Mouse (Mus musculus) cerebellum, adult 11 months (tissue): ENCODE data around the gene Reep1.
A peak's percentile ranks its signal among the peaks of the same experiment; 100 is the strongest.

Experiments
- DNase-seq: peaks from one replicate; pipeline ENCODE4 v3.0.0; 2022

Gene Reep1

GRCm38 (mm10) chr6:71738611-71739010 is 31.2 kb downstream of the Reep1 start:
- no peak for DNase-seq

DNA sequence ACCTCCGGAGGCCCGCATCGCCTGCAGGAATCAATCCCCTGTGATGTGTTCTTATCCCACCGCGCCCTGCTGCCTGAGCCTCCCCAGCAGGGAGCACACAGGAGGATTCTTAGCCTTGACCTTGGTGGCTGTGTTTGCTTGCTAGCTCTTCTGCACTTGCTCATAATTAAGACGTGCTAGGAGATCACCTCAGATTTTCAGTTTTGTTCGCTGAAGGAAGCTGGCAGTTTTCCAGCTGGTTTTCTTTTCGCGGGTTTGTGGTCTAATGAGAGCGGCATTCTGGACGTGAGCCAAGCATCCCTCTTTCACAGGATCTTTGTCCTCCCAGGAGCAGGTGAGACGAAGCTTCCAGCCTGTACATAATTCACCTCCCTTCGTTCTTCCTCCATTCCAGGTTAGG is 33.6 kb downstream of the Reep1 start:
- DNase-seq = peak; percentile 43

DNA sequence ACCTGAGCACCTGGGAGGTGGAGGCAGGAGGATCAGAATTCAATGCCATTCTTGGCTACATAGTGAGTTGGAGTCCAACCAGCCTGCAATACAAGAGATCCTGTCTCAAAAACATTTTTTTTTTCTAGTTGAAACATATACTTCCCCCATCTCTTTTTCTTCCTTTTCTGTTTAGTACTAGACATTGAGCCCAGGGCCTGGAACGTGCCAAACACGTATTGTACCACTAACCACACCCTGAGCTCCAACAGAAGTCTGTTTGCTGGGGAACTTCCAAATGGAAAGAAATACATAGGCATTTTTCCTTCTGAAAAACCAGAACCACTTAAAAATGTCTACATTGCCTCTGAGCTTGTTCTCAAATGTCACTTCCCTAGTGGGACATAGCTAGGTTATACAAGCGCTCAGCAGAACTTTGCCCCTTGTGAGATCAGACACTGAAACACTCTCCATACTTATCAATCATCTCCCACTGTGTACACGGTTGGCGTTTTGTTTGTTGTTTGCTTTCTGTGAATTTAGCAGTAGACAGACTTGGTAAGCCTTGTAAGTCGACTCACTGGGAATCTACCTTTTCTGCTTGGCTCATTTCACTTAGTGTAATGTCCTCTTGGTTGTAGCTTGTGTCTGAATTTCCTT is 34.8 kb downstream of the Reep1 start:
- no peak for DNase-seq

- no peak for DNase-seq
Observed at GRCm38 (mm10) chr6:71744934-71745333, 37.6 kb downstream of the Reep1 start.

DNA sequence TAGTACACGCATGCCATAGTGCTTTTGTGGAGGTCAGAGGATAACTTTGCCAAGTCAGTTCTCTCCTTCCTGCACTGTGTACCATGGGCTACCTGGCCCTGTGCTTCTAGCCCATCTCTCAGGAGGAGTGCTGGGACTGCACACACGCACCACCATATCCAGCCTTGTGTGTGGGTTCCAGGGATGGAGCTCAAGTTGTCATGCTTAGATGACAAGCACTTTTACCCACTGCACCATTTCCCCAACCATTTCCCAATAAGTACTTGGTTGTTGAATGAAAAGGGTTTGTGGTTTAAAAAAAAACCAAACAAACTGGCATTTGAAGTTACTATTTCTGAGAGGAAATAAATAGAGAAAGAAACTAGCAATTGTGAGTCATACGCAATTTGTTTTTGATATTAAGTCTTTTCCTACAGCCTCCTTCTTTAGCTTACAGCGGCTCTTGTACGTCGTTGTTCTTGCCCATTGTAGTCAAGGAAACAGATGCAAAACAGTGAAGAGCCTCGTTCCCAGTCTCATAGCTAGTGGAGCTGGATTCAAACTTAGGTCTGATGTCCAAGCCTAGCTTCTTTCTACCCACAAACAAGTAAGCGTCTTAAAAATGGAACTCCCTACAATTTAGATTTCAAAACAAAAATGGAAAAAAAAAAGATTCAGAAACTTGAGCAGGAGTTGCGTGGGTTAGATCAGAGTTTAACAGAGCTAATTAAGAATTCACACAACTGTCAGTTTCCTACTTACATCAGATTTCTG is 38.3 kb downstream of the Reep1 start:
- no peak for DNase-seq

- DNase-seq = no peak
Observed at GRCm38 (mm10) chr6:71746246-71746645, 38.9 kb downstream of the Reep1 start.

DNA sequence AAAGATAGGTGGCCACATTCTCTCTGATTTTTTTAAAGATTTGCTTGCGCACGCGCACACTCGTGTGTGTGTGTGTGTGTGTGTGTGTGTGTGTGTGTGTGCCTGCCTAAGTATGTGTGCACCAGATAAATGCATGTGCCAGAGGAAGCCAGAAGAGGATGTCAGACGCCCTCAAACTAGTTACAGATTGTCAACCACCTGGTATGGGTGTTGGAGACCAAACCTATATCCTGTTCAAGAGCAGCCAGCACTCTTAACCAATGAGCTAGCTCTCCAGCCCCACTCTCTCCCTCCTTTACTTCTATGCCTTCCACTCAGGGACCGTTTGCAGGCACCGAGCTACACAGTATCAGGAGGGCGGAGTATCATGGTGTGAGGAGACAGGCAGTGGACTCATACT is 39.5 kb downstream of the Reep1 start:
- no peak for DNase-seq

DNA sequence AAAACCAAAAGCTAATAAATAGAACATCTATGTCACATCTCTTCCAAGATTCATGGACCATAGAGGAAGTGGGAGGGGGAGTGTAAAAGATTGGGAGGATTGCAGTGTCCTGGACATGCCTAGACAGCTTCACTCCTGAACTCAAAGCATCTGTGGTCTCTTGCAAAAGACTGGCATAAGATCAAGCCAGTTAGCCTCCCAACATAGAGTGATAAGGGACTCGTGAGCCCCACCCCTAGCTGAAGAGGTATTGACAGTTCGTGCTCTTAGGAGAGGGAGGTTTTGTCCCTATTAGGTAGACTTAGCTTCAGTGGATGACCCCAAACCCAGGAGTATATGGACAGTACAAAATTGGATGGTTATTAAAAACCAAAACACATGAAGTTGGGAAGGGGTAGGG is 44.2 kb downstream of the Reep1 start:
- DNase-seq = no peak

GRCm38 (mm10) chr6:71752791-71753464 is 45.6 kb downstream of the Reep1 start:
- peak; percentile 46 for DNase-seq

GRCm38 (mm10) chr6:71757039-71757894 is 49.9 kb downstream of the Reep1 start:
- DNase-seq = no peak

GRCm38 (mm10) chr6:71758780-71759179 is 51.4 kb downstream of the Reep1 start:
- no peak for DNase-seq

DNA sequence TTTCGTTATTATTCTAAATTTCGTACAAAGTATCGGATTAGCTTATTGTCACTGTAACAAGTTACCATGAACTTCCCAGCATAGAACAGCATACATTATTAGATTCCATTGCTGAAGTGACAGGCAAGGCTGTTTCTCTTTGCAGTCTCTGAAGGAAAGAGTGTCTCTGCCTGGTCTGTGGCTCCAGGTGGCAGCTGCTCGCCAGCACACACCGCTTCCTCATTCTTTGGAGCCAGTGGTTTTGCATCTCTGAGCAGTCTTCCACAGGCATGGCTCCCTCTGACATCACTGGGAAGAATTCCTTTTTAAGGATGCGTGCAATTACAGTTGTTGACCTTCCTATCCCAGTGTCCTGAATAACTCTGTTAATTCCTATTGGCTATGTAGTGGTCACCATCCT is 52.7 kb downstream of the Reep1 start:
- DNase-seq = no peak

DNA sequence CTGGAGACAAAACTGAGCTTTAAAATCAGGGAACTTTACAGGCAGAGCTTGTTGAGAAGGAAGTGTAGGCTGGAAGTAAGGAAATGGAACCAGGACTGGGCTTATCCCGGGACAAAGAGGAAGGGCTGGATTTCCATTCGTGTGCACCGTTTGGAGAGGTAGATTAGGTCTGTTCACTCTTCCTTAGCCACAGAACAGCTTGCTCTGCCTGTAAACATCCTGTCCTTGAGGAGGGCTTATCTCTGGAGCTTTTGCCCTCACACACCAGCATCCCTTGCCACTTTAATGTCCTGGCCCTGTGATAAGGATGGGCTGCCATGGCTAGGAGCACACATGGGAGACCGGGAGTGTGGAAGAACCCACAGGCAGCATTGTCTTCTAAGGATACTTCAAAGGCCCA is 60.4 kb downstream of the Reep1 start:
- no peak for DNase-seq

DNA sequence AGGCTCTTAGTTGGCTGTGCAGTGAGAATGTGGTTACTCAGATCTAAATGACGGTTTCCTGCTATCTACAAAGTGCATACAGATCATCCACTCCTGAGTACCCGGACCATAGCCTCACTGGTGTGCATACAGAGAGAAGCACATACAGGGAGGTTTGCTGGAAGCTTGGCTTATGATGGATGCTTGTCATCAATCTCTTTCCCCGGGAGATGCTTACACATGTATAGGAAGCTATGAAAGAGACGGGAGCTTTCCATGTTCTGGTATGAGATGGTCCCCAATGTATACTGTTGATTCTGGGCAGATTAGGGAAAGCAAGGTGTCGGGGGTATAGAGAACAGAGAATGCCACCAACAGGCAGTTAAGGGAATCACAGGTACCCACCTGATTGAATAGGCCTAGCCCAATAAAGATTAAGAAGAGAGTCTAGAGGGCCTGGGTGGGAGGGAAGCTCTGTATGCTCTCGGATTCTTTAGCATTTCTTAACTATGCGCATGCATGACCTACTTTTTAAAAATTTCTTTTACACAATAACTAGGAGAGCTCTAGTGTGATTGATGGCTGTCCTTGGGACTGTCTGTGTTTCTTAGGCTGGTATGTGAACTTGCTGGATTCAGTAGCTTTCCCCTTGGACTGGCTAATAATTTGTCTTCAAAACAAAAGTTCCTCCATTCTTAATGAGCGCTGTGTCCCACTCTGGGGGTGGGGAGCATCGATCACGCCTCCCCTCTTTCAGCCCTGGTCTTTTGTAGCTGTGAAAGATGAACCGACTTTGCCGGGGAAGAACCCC is 62.7 kb downstream of the Reep1 start:
- DNase-seq = no peak

DNA sequence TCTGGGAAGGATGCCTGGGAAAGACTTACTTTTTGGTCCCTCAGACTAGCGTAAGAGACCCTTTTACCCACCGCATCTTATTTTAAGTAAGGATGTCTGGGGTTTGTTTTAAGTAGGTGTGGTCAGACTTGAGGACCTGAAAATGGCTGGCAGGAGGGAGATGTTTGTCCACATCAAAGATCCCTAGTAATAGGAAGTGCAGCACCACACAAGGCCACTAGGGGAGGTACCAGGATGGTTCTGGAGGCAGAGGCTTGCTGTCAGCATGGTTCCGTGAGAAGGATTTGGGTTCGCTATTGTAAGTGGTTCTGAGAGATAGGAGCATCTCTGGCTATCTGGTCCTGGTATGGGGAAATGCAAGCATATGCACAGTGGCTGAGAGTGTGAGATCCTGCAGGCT is 63.5 kb downstream of the Reep1 start:
- DNase-seq = no peak

DNA sequence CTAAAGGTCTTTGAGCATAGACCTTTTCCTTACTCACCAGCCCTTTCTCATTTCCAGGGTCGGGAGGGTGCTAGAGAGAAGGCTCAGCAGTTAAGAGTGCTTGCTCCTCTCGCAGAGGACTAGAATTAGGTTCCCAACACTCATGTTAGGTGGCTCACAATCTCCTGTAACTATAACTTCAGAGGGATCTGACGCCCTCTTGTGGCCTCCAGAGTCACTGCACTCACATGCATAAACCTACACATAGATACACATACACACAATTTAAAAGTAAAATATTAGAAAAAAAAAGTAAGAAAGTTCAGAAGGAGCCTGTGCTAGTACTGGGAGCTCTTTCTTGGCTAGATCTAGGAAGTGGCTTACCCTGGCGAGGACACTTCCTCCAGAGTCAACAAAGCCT is 63.9 kb downstream of the Reep1 start:
- DNase-seq = no peak

GRCm38 (mm10) chr6:71772156-71772555 is 64.8 kb downstream of the Reep1 start:
- no peak for DNase-seq

GRCm38 (mm10) chr6:71772636-71773208 is 65.4 kb downstream of the Reep1 start:
- DNase-seq = no peak

- no peak for DNase-seq
Observed at GRCm38 (mm10) chr6:71778016-71778415, 70.7 kb downstream of the Reep1 start.

- DNase-seq = no peak
Observed at GRCm38 (mm10) chr6:71779831-71780230, 72.5 kb downstream of the Reep1 start.

DNA sequence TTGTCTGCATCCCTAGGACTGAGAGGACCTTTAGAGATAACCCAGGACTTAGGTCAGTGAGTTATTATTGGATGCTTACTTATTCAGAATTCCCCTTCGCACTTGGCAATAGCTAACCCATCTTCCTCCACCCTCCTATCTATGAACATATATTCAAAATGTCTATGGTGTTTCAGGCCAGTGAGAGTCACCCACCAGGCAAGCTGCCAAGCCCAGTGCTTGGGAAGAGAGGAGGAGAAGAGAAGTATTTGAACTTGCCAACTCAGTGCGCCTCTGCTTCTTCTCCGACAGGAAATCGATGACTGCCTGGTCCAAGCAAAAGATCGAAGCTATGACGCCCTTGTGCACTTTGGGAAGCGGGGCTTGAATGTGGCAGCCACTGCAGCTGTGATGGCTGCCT is 73.1 kb downstream of the Reep1 start:
- no peak for DNase-seq

DNA sequence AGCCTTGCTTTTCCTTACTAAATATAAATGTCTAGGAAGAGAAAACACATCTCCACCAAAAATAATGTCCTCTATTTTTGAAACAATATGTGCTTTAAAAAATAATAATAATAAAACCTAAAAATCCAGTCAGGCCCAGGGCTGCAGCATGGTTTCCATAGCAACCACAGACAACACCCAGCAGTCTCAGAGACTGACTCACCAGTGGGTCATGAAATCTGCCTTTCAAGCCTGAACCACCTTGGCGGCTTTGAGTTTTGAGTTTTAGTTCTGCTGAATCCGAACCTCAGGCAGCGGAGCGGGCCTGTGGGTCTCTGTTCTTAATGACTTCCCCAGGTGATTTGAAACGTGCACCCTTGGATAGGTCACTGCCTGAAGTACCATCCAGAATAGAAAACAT is 75.8 kb downstream of the Reep1 start:
- DNase-seq = no peak
